Mouse (Mus musculus) neutrophil, adult 59 days (primary cell): ENCODE data around the gene Txn1. TPM values are rescaled to one million over a fixed set of nuclear protein-coding genes. Genes with fewer than 3 reads are reported as not detected.

ENCODE experiments used
- total RNA-seq, 2 experiments: library from RNA; stranded (reverse); gene quantifications; 1 replicate in 1 of 2; 2 replicates in 1 of 2; pipeline ENCODE4 v1.2.4; 2023

The Txn1 gene
- 100 to 1,000 TPM; 362 to 385 TPM for total RNA-seq

GRCm38 (mm10) chr4:57956029-57956960 is at the start of gene Txn1:
Gene Txn1, minus strand, starts transcription at chr4:57956411.

GRCm38 (mm10) chr4:57916201-57916661 is 40.0 kb downstream of the Txn1 start, which contains the start of gene D630039A03Rik:
Gene D630039A03Rik, minus strand, starts transcription at chr4:57916297.

Other genes starting within 250 kb of the Txn1 start
- under 1 TPM; 0.36 to 0.82 TPM for gene Akap2, start 238.8 kb downstream of the Txn1 start, total RNA-seq
- not detected for gene D630039A03Rik, start 40.1 kb downstream of the Txn1 start, total RNA-seq
- gene Txndc8, start 52.7 kb upstream of the Txn1 start, total RNA-seq: not detected